Mouse (Mus musculus) heart, postnatal 0 days (tissue): Measurements from ENCODE around the gene Gap43. TPM values are rescaled to one million over a fixed set of nuclear protein-coding genes. Genes with fewer than 3 reads are reported as not detected.

Experiments used
- ATAC-seq: fragments of 200-750 bp; cut with Nextera tagmentation; 2 replicates; pipeline ENCODE4 v1.8.0; 2017; ENCODE audit warnings: low read depth, moderate number of reproducible peaks, moderate library complexity; ENCODE audit not compliant: insufficient read depth
- DNase-seq: peaks from one replicate; pipeline ENCODE4 v3.0.0-alpha.2; 2016; ENCODE audit warnings: low spot score
- H3K27ac ChIP-seq: fragments of 300-500 bp; sonication (generic); 2 replicates; pipeline ENCODE4 v1.5.1; 2014; ENCODE audit warnings: low read depth, mild to moderate bottlenecking
- H3K27me3 ChIP-seq: fragments of 300-500 bp; sonication (generic); 2 replicates; pipeline ENCODE4 v1.6.1; 2014; ENCODE audit warnings: low read length, mixed read lengths; ENCODE audit not compliant: control insufficient read depth, insufficient read depth
- H3K36me3 ChIP-seq: fragments of 300-500 bp; sonication (generic); replicated peaks from 2 replicates; pipeline ENCODE4 v1.6.1; 2014; ENCODE audit warnings: low read length, mixed read lengths; ENCODE audit not compliant: control insufficient read depth, insufficient read depth
- H3K4me1 ChIP-seq: fragments of 300-500 bp; sonication (generic); 2 replicates; pipeline ENCODE4 v1.6.1; 2014; ENCODE audit warnings: antibody characterized with exemption; ENCODE audit not compliant: control insufficient read depth, insufficient read depth
- H3K4me2 ChIP-seq: fragments of 300-500 bp; sonication (generic); 2 replicates; pipeline ENCODE4 v1.6.1; 2014; ENCODE audit warnings: low read depth, mild to moderate bottlenecking, low read length, moderate library complexity
- H3K4me3 ChIP-seq: fragments of 300-500 bp; sonication (generic); 2 replicates; pipeline ENCODE4 v1.5.1; 2014; ENCODE audit warnings: low read depth, low read length
- H3K9ac ChIP-seq: fragments of 300-500 bp; sonication (generic); replicated peaks from 2 replicates; pipeline ENCODE4 v1.6.1; 2014; ENCODE audit warnings: low read depth, low read length, mixed read lengths
- H3K9me3 ChIP-seq: fragments of 300-500 bp; sonication (generic); replicated peaks from 2 replicates; pipeline ENCODE4 v1.6.1; 2016; ENCODE audit warnings: low read length; ENCODE audit not compliant: control insufficient read depth
- CTCF ChIP-seq: IDR thresholded peaks from 2 replicates; pipeline ENCODE4 v1.5.1; 2016; ENCODE audit warnings: antibody characterized with exemption, control low read depth, low read depth
- EP300 ChIP-seq: IDR thresholded peaks from 2 replicates; pipeline ENCODE4 v1.6.1; 2016; ENCODE audit warnings: antibody characterized with exemption, low read depth
- WGBS: fragments of 180-500 bp; shearing (Covaris S2); extraction: QIAGEN DNeasy Blood & Tissue Kit; methylation state at CpG from one replicate; pipeline ENCODE4 v1.1.7; 2014; 5-methylcytosine and 5-hydroxymethylcytosine counted together
- polyA plus RNA-seq: library from polyadenylated mRNA; unstranded; fragments of >200 nt; fragmentation: Nextera tagmentation; extraction: Ambion mirVana; gene quantifications from 2 replicates; pipeline ENCODE4 v1.2.1, GENCODE M21; 2015
- total RNA-seq: library from RNA; depleted of rRNA; stranded (reverse); fragments of >200 nt; gene quantifications from 2 replicates; pipeline ENCODE4 v1.2.3, GENCODE M21; 2014; ENCODE audit warnings: low replicate concordance

Gap43 gene
- total and polyA plus RNA-seq, 2 experiments from 2014 or later = 5.6 to 6.7 TPM

GRCm38 (mm10) chr16:42294481-42294880 lies 46.0 kb downstream of the Gap43 start:
- Histone ChIP-seq H3K27me3 (no peaks in the 10 kb centered on the region), H3K4me1 (no peaks in the 10 kb centered on the region), H3K4me3 (no peak overlapping the region), H3K27ac (no peak overlapping the region), H3K9me3 (no peaks in the 10 kb centered on the region), H3K4me2 (no peak overlapping the region), H3K36me3 (no peaks in the 10 kb centered on the region), H3K9ac (no peak overlapping the region)
- ATAC-seq (no peak), DNase-seq (no peak)
- no peak for TF ChIP-seq EP300
- no peak for TF ChIP-seq CTCF
- 78% methylated on average over 5 of the region's 5 CpGs for whole genome bisulfite sequencing

GRCm38 (mm10) chr16:42294056-42294455 lies 46.4 kb downstream of the Gap43 start:
- no peak overlapping the region for H3K4me3 ChIP-seq
- TF ChIP-seq EP300 (no peak), CTCF (no peak)
- H3K36me3 ChIP-seq = no peaks in the 10 kb centered on the region
- 62% methylated on average over 2 of the region's 2 CpGs for WGBS
- H3K27me3 ChIP-seq = no peaks in the 10 kb centered on the region
- no peak for DNase-seq
- H3K27ac ChIP-seq = no peak overlapping the region
- no peak overlapping the region for H3K4me2 ChIP-seq
- H3K9me3 ChIP-seq = no peaks in the 10 kb centered on the region
- no peak overlapping the region for H3K9ac ChIP-seq
- no peak for ATAC-seq
- no peaks in the 10 kb centered on the region for H3K4me1 ChIP-seq

- no peak for TF ChIP-seq CTCF
- no peak for TF ChIP-seq EP300
These were observed 48.9 kb downstream of the Gap43 start for GRCm38 (mm10) chr16:42291572-42291971.

GRCm38 (mm10) chr16:42284005-42284404 lies 56.4 kb downstream of the Gap43 start:
- H3K9me3 ChIP-seq = no peaks in the 10 kb centered on the region
- 60% methylated on average over 3 of the region's 3 CpGs for WGBS
- no peak overlapping the region for H3K4me3 ChIP-seq
- H3K4me2 ChIP-seq = no peak overlapping the region
- ATAC-seq (no peak), DNase-seq (no peak)
- no peak overlapping the region for H3K27ac ChIP-seq
- H3K9ac ChIP-seq = no peak overlapping the region
- H3K36me3 ChIP-seq = no peaks in the 10 kb centered on the region
- H3K27me3 ChIP-seq = no peaks in the 10 kb centered on the region
- no peaks in the 10 kb centered on the region for H3K4me1 ChIP-seq
- TF ChIP-seq CTCF = no peak
- no peak for TF ChIP-seq EP300

More at GRCm38 (mm10) chr16:42291572-42291971, 48.9 kb downstream of the Gap43 start:
- ATAC-seq (no peak), DNase-seq (no peak)
- no peaks in the 10 kb centered on the region for H3K4me1 ChIP-seq
- no peaks in the 10 kb centered on the region for H3K36me3 ChIP-seq
- H3K9me3 ChIP-seq = no peaks in the 10 kb centered on the region
- H3K4me2 ChIP-seq = no peak overlapping the region
- H3K27me3 ChIP-seq = no peaks in the 10 kb centered on the region
- H3K27ac ChIP-seq = no peak overlapping the region
- no peak overlapping the region for H3K4me3 ChIP-seq
- 71% methylated on average over 8 of the region's 8 CpGs for WGBS
- H3K9ac ChIP-seq = no peak overlapping the region

DNA sequence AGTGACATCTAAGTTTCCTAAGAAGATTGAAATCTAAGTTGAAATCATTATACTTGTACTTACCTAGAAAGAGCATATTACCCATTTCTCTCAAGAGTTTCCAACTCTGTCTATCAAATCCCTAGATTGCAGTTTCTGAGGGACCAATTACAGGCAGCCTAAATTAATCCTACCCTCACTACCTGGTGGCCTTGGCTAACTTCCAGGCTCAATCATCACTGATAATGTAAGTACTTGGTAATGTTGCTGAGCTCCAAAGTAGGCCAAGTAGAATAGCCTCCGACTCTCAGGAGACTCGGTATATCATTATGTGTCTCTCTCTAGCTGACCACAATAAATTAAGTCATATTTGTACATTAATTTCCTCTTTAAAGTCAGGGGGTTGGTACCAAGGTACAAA lies 62.7 kb downstream of the Gap43 start:
- Histone ChIP-seq H3K4me3 (no peak overlapping the region), H3K4me1 (no peaks in the 10 kb centered on the region), H3K9me3 (no peaks in the 10 kb centered on the region), H3K4me2 (no peak overlapping the region), H3K36me3 (no peaks in the 10 kb centered on the region), H3K27me3 (no peaks in the 10 kb centered on the region), H3K27ac (no peak overlapping the region), H3K9ac (no peak overlapping the region)
- TF ChIP-seq EP300 = no peak
- TF ChIP-seq CTCF = no peak
- ATAC-seq = no peak
- 39% methylated on average over 2 of the region's 2 CpGs for WGBS
- DNase-seq = no peak

- no peak overlapping the region for H3K27ac ChIP-seq
- H3K4me3 ChIP-seq = no peak overlapping the region
- H3K4me1 ChIP-seq = no peaks in the 10 kb centered on the region
- DNase-seq (no peak), ATAC-seq (no peak)
- no peaks in the 10 kb centered on the region for H3K27me3 ChIP-seq
- no peak overlapping the region for H3K9ac ChIP-seq
- H3K4me2 ChIP-seq = no peak overlapping the region
- TF ChIP-seq EP300 = no peak
- TF ChIP-seq CTCF = no peak
- 74% methylated on average over 8 of the region's 8 CpGs for whole genome bisulfite sequencing
- H3K36me3 ChIP-seq = no peaks in the 10 kb centered on the region
- H3K9me3 ChIP-seq = no peaks in the 10 kb centered on the region
These were observed 63.2 kb downstream of the Gap43 start for GRCm38 (mm10) chr16:42277268-42277667.
